Mouse (Mus musculus) heart, adult 2 months (tissue): ENCODE measurements around the gene Cdyl2. TPM values are rescaled to one million over a fixed set of nuclear protein-coding genes. Genes with fewer than 3 reads are reported as not detected.
A peak's percentile ranks its signal among the peaks of the same experiment; 100 is the strongest.

ENCODE experiments used
- DNase-seq, 2 experiments: peaks; one replicate each; pipeline ENCODE4 v3.0.0; 2021
- H3K27ac ChIP-seq: fragments of 200-600 bp; 2 replicates; pipeline ENCODE4 v1.8.1; 2022
- H3K27me3 ChIP-seq: fragments of 200-500 bp; 2 replicates; pipeline ENCODE4 v1.6.1; 2012; ENCODE audit warnings: mild to moderate bottlenecking, low read length, inconsistent platforms, mixed read lengths; ENCODE audit not compliant: control insufficient read depth, insufficient read depth
- H3K36me3 ChIP-seq: fragments of 200-500 bp; 2 replicates; pipeline ENCODE4 v1.6.1; 2012; ENCODE audit warnings: low read length, inconsistent platforms; ENCODE audit not compliant: control insufficient read depth, insufficient read depth
- H3K4me1 ChIP-seq: fragments of 200-500 bp; 2 replicates; pipeline ENCODE4 v1.6.1; 2011; ENCODE audit warnings: low read length; ENCODE audit not compliant: control insufficient read depth, insufficient read depth
- H3K4me3 ChIP-seq: fragments of 200-600 bp; 2 replicates; pipeline ENCODE4 v1.8.1; 2022
- H3K79me2 ChIP-seq: fragments of 200-500 bp; replicated peaks from 2 replicates; pipeline ENCODE4 v1.6.1; 2012; ENCODE audit warnings: mild to moderate bottlenecking, inconsistent platforms, low read length, moderate library complexity, mixed read lengths; ENCODE audit not compliant: control insufficient read depth, insufficient read depth
- H3K9ac ChIP-seq: fragments of 200-500 bp; 2 replicates; pipeline ENCODE4 v1.6.1; 2012; ENCODE audit warnings: low read depth, mild to moderate bottlenecking, control low read depth, inconsistent platforms, low read length, mixed read lengths
- CTCF ChIP-seq: fragments of 200-600 bp; IDR thresholded peaks from 2 replicates; pipeline ENCODE4 v1.8.1; 2022; ENCODE audit warnings: antibody characterized with exemption, mild to moderate bottlenecking, moderate library complexity
- EP300 ChIP-seq: fragments of 200-500 bp; IDR thresholded peaks from 2 replicates; pipeline ENCODE4 v1.6.1; 2011; ENCODE audit warnings: low read depth, low read length, control low read depth; ENCODE audit not compliant: insufficient read depth
- POLR2A ChIP-seq: fragments of 200-500 bp; IDR thresholded peaks from 2 replicates; pipeline ENCODE4 v1.6.1; 2011; ENCODE audit warnings: mild to moderate bottlenecking, low read depth, low read length, control low read depth; ENCODE audit not compliant: insufficient read depth
- WGBS: fragments of 180-500 bp; shearing (Covaris S2); methylation state at CpG from one replicate; pipeline ENCODE4 v1.1.7; 2018; 5-methylcytosine and 5-hydroxymethylcytosine counted together
- intact Hi-C: fragments of 180-260 bp; cut with DNase I; formaldehyde crosslinking; loops from one replicate; pipeline ENCODE4 v1.15.1; 2025
- polyA plus RNA-seq: library from polyadenylated mRNA; depleted of rRNA; stranded (reverse); fragments of >200 nt; gene quantifications from 2 replicates; pipeline ENCODE4 v1.2.3, GENCODE M21; 2012
- total RNA-seq, 2 experiments: library from RNA; stranded (reverse); gene quantifications; 2 replicates each; pipeline ENCODE4 v1.2.3; 2021

The Cdyl2 gene
- total and polyA plus RNA-seq, 3 experiments: 1.5 to 3.9 (median 3.3) TPM

GRCm38 (mm10) chr8:116576732-116577131 is 156.1 kb downstream of the Cdyl2 start:
- intact Hi-C loops: no loop called here
- TF ChIP-seq CTCF (no peak), EP300 (no peak), POLR2A (no peak)
- no peaks in the 10 kb centered on the region for H3K79me2 ChIP-seq
- no peaks in the 10 kb centered on the region for H3K36me3 ChIP-seq
- no peak overlapping the region for H3K27ac ChIP-seq
- DNase-seq: no peak
- 90% methylated on average over 2 of the region's 2 CpGs for WGBS
- H3K9ac ChIP-seq: no peak overlapping the region
- H3K4me3 ChIP-seq: no peak overlapping the region
- H3K4me1 ChIP-seq: no peaks in the 10 kb centered on the region
- no peaks in the 10 kb centered on the region for H3K27me3 ChIP-seq

GRCm38 (mm10) chr8:116573085-116573484 is 159.7 kb downstream of the Cdyl2 start:
- Histone ChIP-seq H3K4me3 (no peak overlapping the region), H3K27ac (no peak overlapping the region), H3K79me2 (no peaks in the 10 kb centered on the region), H3K4me1 (no peaks in the 10 kb centered on the region), H3K36me3 (no peaks in the 10 kb centered on the region), H3K9ac (no peak overlapping the region), H3K27me3 (no peaks in the 10 kb centered on the region)
- intact Hi-C loops: no loop called here
- 93% methylated on average over 5 of the region's 5 CpGs for WGBS
- no peak for TF ChIP-seq EP300
- no peak for TF ChIP-seq CTCF
- DNase-seq: no peak

- WGBS: 63% methylated on average over 3 of the region's 3 CpGs
Measured at GRCm38 (mm10) chr8:116552778-116553177, 180.0 kb downstream of the Cdyl2 start.

GRCm38 (mm10) chr8:116552255-116552654 is 180.5 kb downstream of the Cdyl2 start:
- Histone ChIP-seq H3K9ac (no peak overlapping the region), H3K4me1 (no peaks in the 10 kb centered on the region), H3K79me2 (no peaks in the 10 kb centered on the region), H3K27ac (no peak overlapping the region), H3K36me3 (no peaks in the 10 kb centered on the region), H3K27me3 (no peaks in the 10 kb centered on the region), H3K4me3 (no peak overlapping the region)
- intact Hi-C loops: no loop called here
- TF ChIP-seq CTCF: no peak
- no peak for TF ChIP-seq POLR2A
- TF ChIP-seq EP300: no peak
- no peak for DNase-seq
- 50% methylated on average over 6 of the region's 6 CpGs for WGBS

More at GRCm38 (mm10) chr8:116552778-116553177, 180.0 kb downstream of the Cdyl2 start:
- no peak overlapping the region for H3K27ac ChIP-seq
- intact Hi-C loops: no loop called here
- no peaks in the 10 kb centered on the region for H3K79me2 ChIP-seq
- no peaks in the 10 kb centered on the region for H3K4me1 ChIP-seq
- no peak for DNase-seq
- H3K27me3 ChIP-seq: no peaks in the 10 kb centered on the region
- no peaks in the 10 kb centered on the region for H3K36me3 ChIP-seq
- no peak overlapping the region for H3K4me3 ChIP-seq
- no peak overlapping the region for H3K9ac ChIP-seq
- no peak for TF ChIP-seq CTCF
- TF ChIP-seq POLR2A: no peak
- no peak for TF ChIP-seq EP300

GRCm38 (mm10) chr8:116543366-116543765 is 189.4 kb downstream of the Cdyl2 start:
- Histone ChIP-seq H3K27ac (peak overlapping the region; percentile 23), H3K27me3 (no peaks in the 10 kb centered on the region), H3K4me1 (no peaks in the 10 kb centered on the region; the same call in 1 of the 2 replicates), H3K36me3 (no peaks in the 10 kb centered on the region), H3K4me3 (no peak overlapping the region), H3K79me2 (no peaks in the 10 kb centered on the region), H3K9ac (no peak overlapping the region)
- 56% methylated on average over 1 of the region's 1 CpGs for WGBS
- no peak for TF ChIP-seq POLR2A
- TF ChIP-seq EP300: no peak
- no peak for TF ChIP-seq CTCF
- intact Hi-C loops: loop anchor here (10.0 kb wide), 1 partner anchor 211 kb away; no protein-coding TSS in a partner anchor
- DNase-seq: no peak

- Histone ChIP-seq H3K27me3 (no peaks in the 10 kb centered on the region), H3K27ac (peak overlapping the region; percentile 23), H3K79me2 (no peaks in the 10 kb centered on the region), H3K36me3 (no peaks in the 10 kb centered on the region), H3K4me3 (no peak overlapping the region), H3K9ac (no peak overlapping the region), H3K4me1 (no peaks in the 10 kb centered on the region; the same call in 1 of the 2 replicates)
- TF ChIP-seq CTCF (peak; percentile 7; the same call in 1 of the 2 replicates), EP300 (no peak), POLR2A (no peak)
- DNase-seq: peak; percentile 48 to 79
- intact Hi-C loops: loop anchor here (10.0 kb wide), 1 partner anchor 212 kb away; no protein-coding TSS in a partner anchor
- WGBS: 52% methylated on average over 5 of the region's 5 CpGs
Measured at GRCm38 (mm10) chr8:116542842-116543241, 189.9 kb downstream of the Cdyl2 start.
